Comparison of ENCODE assay signal across 29 mouse cellular contexts in genomic region chr5:117481586-117481985, GRCm38 (mm10).
DNase-seq lines count a peak whose midpoint lies in the region; ATAC-seq and TF ChIP-seq lines count a peak whose summit lies in the region.
"Had no signal": no experiment of that assay in that cellular context is flagged by ENCODE, and none has a peak within 500 bp of the region (broad histone marks: within the 10 kb centered on the region; RNA-seq: fewer than 3 reads in every experiment).

No protein-coding gene starts in this region.

- 0 out of 2 replicates have a peak overlapping the region, but pooled peaks have one; percentile 33 for H3K27ac ChIP-seq in midbrain, embryonic 10.5 days (replicated peaks)
- H3K27ac ChIP-seq in midbrain, embryonic 11.5 days (ENCODE audit: low read depth, low read length), result no peak overlapping the region
- H3K27ac ChIP-seq: forebrain, embryonic 15.5 days; kidney, embryonic 15.5 days; left cerebral cortex, adult 2 months; limb, embryonic 15.5 days; liver, embryonic 14.5 days; lung, embryonic 15.5 days; neural tube, embryonic 12.5 days had no signal

- no peak for TF ChIP-seq CTCF in E14TG2a.4 (conservative IDR thresholded peaks at IDR 0.05; ENCODE audit: low read length)

- WGBS in midbrain, embryonic 10.5 days, result 86% methylated on average over 12 of the region's 12 CpGs
- 88% methylated on average over 12 of the region's 12 CpGs for WGBS in midbrain, embryonic 11.5 days

- peaks cover 8% of the 10 kb centered on the region; the same call in 1 of the 2 replicates for H3K4me1 ChIP-seq in midbrain, embryonic 10.5 days
- no peaks in the 10 kb centered on the region for H3K4me1 ChIP-seq in midbrain, embryonic 11.5 days (ENCODE audit: control insufficient read depth, insufficient read depth, low read length)
- peaks cover 23% of the 10 kb centered on the region for H3K4me1 ChIP-seq in E14TG2a.4 (replicated peaks; ENCODE audit: low read depth, low read length)
- H3K4me1 ChIP-seq: forebrain, embryonic 15.5 days; kidney, embryonic 15.5 days; limb, embryonic 15.5 days; lung, embryonic 15.5 days; neural tube, embryonic 12.5 days had no signal

- ATAC-seq in midbrain, embryonic 11.5 days (ENCODE audit: low FRiP score), result no peak
- ATAC-seq: forebrain, embryonic 15.5 days; hindbrain, embryonic 16.5 days; intestine, postnatal 0 days; Patski had no signal

- H3K4me3 ChIP-seq in midbrain, embryonic 10.5 days, result no peak overlapping the region
- no peak overlapping the region for H3K4me3 ChIP-seq in midbrain, embryonic 11.5 days (ENCODE audit: low read depth, low read length)
- peak overlapping the region; percentile 61 for H3K4me3 ChIP-seq in E14TG2a.4 (replicated peaks; ENCODE audit: low read length)
- H3K4me3 ChIP-seq: forebrain, embryonic 15.5 days; kidney, embryonic 15.5 days; left cerebral cortex, adult 2 months; limb, embryonic 15.5 days; lung, embryonic 15.5 days; neural tube, embryonic 12.5 days had no signal

- H3K36me3 ChIP-seq in midbrain, embryonic 10.5 days, result no peaks in the 10 kb centered on the region
- no peaks in the 10 kb centered on the region for H3K36me3 ChIP-seq in midbrain, embryonic 11.5 days (ENCODE audit: control insufficient read depth, insufficient read depth, low read length)
- no peaks in the 10 kb centered on the region for H3K36me3 ChIP-seq in E14TG2a.4 (ENCODE audit: insufficient read depth, low read length)
- H3K36me3 ChIP-seq: forebrain, embryonic 15.5 days; kidney, embryonic 15.5 days; limb, embryonic 15.5 days; lung, embryonic 15.5 days; neural tube, embryonic 12.5 days had no signal

- no peak overlapping the region for H3K4me2 ChIP-seq in midbrain, embryonic 11.5 days
- H3K4me2 ChIP-seq: forebrain, embryonic 15.5 days; heart, embryonic 11.5 days; kidney, embryonic 15.5 days; limb, embryonic 15.5 days; lung, embryonic 15.5 days; neural tube, embryonic 12.5 days had no signal

- H3K9ac ChIP-seq in midbrain, embryonic 11.5 days (ENCODE audit: low read length), result no peak overlapping the region
- H3K9ac ChIP-seq: forebrain, embryonic 15.5 days; kidney, embryonic 15.5 days; limb, embryonic 15.5 days; liver, embryonic 14.5 days; lung, embryonic 15.5 days; neural tube, embryonic 12.5 days had no signal

- DNase-seq in midbrain, embryonic 10.5 days (ENCODE audit: low spot score), result no peak
- no peak for DNase-seq in midbrain, embryonic 11.5 days (ENCODE audit: low spot score, missing footprints)
- DNase-seq in brain, adult 2 months (ENCODE audit: low read depth, low spot score), result peak; percentile 33
- peak; percentile 61 for DNase-seq in retina, postnatal 1 day
- no peak for DNase-seq in layer of hippocampus, postnatal 14 days (ENCODE audit: low spot score in 2 of 2)
- DNase-seq in layer of hippocampus, postnatal 36 days, result no peak
- DNase-seq in gastrocnemius, postnatal 4 days (ENCODE audit: low spot score in 2 of 2), result no peak
- DNase-seq: adrenal gland, adult 8-10 months; cerebellum, adult 9-10 months; gastrocnemius, postnatal 10 days; heart, adult 11 months; kidney, postnatal 36 days; left cerebral cortex, postnatal 4 days; lung, postnatal 36 days; right cerebral cortex, adult 18-20 months; right cerebral cortex, postnatal 4 days; thymus, adult 2 months had no signal

- no peaks in the 10 kb centered on the region for H3K27me3 ChIP-seq in midbrain, embryonic 10.5 days (ENCODE audit: low read depth, poor library complexity, severe bottlenecking)
- H3K27me3 ChIP-seq in midbrain, embryonic 11.5 days (ENCODE audit: control insufficient read depth, insufficient read depth, low read length), result no peaks in the 10 kb centered on the region
- H3K27me3 ChIP-seq in E14TG2a.4 (ENCODE audit: insufficient read depth, low read length), result peaks cover 12% of the 10 kb centered on the region; the same call in 1 of the 2 replicates
- H3K27me3 ChIP-seq: forebrain, embryonic 15.5 days; kidney, embryonic 15.5 days; limb, embryonic 15.5 days; lung, embryonic 15.5 days; neural tube, embryonic 12.5 days had no signal

- H3K9me3 ChIP-seq in midbrain, embryonic 10.5 days (replicated peaks), result no peaks in the 10 kb centered on the region
- H3K9me3 ChIP-seq in midbrain, embryonic 11.5 days (ENCODE audit: control insufficient read depth, low read length), result no peaks in the 10 kb centered on the region
- H3K9me3 ChIP-seq in E14TG2a.4 (ENCODE audit: low read length), result peaks cover 6% of the 10 kb centered on the region
- H3K9me3 ChIP-seq: forebrain, embryonic 15.5 days; kidney, embryonic 15.5 days; limb, embryonic 15.5 days; lung, embryonic 15.5 days; neural tube, embryonic 12.5 days had no signal

Comparison
In these comparisons a context has a peak if more than half of its experiments do, and no peak if none do; other contexts are left out.
1. DNase-seq: peak in brain, adult 2 months (single experiment) and retina, postnatal 1 day (single experiment); none in midbrain, embryonic 10.5 days (single experiment), midbrain, embryonic 11.5 days (single experiment), layer of hippocampus, postnatal 14 days (0 of 2), layer of hippocampus, postnatal 36 days (0 of 2) and gastrocnemius, postnatal 4 days (0 of 2).